Mouse (Mus musculus) thymus, postnatal 4 days (tissue): ENCODE results near the gene Thegl.
A peak's percentile ranks its signal among the peaks of the same experiment; 100 is the strongest.
"Not testable (repeated sequence)": the region's sequence is repeated elsewhere in the genome, so short reads cannot be mapped to it uniquely, and the experiment has no call there.

Experiments used
- DNase-seq: peaks from one replicate; pipeline ENCODE4 v3.0.0; 2021

Gene Thegl

DNA sequence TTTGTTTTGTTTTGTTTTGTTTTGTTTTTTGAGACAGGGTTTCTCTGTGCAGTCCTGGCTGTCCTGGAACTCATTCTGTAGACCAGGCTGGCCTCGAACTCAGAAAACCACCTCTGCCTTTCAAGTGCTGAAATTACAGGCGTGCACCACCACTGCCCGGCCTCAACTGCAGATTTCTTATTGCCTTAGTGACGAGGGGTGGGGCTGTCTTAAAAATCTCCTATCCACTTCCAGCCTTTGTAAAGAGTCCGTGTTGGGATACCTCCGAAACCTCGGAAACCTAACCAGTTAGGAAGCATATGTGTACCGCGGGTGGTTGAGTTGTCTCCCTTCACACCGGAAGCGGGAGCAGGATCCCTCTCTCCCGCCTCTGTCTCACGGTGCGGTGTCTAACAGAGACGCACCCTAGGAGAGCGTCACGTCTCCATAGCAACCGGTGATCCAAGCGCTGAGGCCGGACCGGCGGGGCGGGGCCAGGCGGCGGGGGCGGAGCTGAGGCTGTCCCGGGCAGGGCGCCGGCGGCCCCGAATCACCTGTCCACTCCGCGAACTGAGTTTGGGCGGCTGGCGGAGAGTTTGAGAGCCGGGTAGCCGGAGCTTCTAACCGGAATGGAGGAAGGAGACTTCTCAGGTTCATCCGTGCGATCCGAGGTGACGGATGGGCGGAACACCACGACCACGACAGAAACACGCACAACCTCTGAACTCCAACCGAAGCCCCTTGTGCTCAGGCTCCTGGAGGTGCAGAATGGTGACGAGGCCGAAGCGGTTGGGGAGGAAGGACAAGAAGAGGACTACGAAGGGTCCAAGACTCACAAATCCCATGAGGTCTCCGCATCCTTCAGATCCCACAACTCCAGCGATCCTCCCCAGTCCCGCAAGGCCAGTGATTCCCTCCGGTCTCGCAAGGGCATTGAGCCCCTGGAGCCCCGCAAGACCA is at the start of gene Thegl:
Gene Thegl, plus strand, starts transcription at position 480 of the 939 bp plus-strand sequence.
- peak; percentile 76 for DNase-seq

DNA sequence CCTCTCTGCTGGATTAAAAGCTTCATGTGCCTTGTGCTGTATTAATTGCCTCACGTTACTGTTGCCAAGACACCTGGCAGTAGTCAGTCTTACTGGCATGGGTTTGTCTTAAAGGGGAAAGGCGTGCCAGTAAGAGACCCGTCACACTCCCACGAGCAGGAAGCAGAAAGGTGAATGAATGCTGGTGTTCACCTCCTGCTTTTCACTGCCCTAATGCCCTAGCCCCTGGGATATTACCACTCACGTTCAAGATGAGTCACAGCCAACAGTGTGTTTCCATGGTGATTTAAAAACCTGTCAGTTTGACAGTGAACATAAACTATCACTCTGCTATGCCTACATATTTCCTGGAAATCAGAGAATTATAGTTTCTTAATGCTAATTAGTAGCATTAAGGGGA is 46.6 kb upstream of the Thegl start:
- no peak for DNase-seq

DNA sequence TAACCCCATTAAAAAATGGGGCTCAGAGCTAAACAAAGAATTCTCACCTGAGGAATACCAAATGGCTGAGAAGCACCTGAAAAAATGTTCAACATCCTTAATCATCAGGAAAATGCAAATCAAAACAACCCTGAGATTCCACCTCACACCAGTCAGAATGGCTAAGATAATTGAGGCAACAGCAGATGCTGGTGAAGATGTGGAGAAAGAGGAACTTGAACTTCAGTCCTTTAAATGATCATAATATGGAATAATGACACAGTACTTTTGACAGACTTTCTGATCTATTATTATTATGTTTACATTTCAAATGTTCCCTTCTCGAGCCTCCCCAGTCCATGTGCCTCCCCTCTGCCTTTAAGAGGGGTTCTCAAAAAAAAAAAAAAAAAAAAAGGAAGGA is 44.7 kb upstream of the Thegl start:
- DNase-seq: not testable (repeated sequence)

DNA sequence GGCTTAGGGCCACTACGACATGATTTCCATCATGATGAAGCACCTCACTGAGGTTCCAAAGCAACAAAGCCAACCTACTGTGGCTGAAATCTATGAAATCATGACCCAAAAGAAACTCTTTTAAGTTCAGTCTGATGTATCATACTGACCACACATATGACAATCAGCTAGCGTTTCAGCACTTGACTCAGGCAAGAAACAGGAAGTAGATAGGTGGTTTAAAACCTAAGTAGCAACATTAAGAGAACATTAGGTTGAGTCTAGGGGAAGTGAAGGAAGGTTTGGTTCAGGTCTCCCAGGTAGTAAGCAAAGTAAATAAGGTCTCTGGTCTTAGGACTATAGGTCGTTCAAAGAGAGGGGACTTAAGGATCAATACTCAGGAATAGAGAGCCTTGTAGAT is 42.3 kb upstream of the Thegl start:
- DNase-seq: no peak

DNA sequence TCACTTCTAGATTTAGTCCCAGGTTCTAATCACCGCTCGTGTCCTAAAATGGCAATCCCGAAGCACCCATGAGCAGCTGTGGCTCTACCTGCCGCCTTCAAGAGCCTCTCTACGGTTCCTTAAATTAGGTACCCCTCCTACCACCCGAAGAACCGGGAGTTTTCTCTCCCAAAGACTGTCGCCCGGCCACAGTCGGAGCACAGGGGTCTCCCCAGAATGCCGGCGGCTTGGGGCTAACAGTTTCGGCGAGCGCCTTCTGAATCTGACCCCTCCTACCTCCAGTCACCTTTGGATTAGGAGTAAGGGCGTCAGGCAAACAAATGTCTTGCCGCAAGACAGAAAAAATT is 41.6 kb upstream of the Thegl start:
- no peak for DNase-seq

DNA sequence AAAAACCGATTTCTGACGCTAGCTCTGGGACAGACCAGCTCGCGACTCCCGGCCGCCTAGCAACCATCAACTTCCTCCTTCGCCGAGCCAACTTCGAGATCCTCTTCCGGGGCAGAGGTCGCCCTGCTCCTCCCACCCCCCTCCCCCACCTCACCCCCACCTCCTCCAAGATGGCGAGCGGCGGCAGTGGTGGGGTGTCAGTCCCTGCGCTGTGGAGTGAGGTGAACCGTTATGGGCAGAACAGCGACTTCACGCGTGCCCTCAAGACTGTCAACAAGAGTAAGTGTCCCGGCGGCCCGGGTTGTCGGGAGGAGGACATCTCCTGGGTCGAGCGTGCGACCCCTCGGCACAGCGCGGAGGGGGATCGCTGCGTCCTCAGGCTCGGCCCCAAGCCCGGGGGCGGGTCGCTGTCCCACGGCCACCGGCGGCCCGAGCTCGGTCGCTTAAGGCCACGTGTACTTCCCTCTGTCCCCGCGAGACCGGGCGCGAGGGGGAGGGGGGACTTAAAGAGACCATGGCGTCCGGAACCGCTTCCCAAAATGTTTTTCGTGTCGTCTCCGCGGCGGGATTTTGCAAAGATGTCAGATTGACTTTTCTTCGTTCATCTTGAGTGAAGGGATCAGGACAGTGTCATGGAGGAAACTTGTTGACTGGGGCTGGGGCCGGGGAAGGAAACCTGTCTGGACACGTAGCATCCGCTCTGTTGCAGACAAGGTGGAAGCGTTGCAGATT is 41.1 kb upstream of the Thegl start, which contains the start of gene Srp72:
Gene Srp72, plus strand, starts transcription at position 130 of the 732 bp plus-strand sequence.
- DNase-seq: peak; percentile 93

DNA sequence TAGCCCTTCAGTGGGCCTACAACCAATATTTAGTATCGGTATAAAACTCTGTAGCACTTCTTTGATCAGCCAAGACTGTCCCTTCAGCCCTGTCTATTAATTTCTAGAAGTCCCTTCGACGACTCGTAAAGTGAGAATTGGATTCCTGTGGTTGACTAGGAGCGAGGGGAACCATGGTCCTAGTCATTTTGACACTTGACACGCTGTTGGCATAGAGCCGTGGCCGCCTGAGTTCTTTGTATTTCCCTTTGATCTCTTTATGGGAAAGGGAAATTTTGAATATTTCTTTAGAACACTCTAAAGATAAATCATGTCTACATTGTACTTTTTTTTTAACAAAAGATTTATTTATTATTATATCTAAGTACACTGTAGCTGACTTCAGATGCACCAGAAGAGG is 40.1 kb upstream of the Thegl start:
- DNase-seq: no peak

DNA sequence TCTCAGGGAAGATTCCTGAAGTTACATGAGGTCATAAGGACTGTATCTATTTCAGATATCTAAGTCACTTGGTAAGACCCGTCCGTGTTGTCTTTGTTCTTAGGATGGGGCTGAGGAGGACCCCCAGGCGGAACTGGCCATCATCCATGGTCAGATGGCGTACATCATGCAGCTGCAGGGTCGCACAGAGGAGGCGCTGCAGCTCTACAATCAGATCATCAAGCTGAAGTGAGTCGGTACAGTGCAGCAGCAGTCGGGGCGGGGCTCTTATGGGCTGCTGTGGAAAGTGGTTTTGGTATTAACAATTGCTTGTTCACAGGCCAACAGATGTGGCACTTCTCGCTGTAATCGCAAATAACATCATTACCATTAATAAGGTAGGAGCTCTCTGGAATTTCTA is 31.8 kb upstream of the Thegl start:
- DNase-seq: no peak

DNA sequence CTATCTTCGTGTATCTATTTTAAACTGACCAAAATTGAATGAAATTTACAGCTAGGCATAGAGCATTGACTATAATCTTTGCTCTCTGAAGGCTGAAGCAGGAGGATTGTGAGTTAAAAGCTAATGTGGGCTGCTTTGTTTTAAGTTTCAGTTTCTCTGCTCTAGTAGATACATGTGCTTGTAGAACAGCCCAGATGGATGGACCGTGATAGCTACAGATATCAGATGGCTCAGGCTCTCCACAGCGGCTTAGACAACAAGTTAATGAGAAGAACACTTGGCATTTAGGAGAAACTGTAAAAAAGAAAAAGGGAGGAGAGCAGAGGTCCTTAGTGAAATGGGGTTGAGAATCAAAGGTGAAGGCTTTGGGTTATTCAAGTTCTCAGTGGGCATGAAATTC is 25.0 kb upstream of the Thegl start:
- no peak for DNase-seq

DNA sequence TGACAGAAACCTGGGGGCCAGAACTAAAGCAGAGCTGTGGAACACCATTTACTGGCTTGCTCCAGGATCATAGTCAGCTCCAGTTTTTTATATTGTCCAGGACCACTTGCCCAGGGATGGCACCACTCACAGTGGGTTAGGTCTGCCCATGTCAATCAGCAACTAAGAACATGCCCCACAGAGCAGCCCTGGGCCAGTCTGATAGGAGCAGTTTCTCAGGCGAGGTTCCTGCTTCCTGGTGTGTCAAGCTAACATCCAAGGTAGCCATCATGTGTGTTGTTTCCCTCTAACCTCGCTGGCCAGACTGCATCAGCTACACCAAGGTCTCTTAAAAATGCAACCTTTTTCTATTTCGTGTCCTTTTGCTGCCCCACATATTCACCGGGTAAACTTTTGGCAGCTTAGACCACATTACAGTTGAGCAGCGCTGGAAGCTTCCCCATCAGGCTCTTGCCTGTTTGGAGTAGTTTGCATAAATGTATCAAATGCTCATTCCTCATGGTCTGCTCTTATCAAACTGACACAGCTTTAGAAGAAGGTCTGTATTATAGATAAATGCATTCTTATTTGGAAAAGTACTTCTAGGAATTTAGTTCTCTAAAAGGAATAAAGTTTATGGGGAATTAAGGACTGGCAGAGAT is 22.5 kb upstream of the Thegl start:
- no peak for DNase-seq

DNA sequence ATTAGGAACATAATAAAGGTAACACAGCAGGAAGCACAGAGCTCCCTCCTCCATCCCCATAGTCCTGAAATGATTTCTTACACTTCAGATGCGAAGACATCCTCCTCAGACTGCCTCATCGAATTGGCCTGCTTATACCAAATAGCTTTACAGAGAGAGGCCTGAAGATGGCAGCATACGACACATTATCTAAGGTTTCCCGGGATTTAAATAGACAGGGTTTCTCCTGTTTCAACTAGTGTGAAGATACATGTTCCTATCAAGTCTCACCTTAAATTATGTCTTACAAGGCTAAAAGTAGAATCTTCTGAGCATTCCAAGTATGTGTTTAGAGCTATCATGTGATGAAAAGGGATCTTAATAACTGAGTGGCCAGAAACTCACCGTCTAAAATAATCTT is 17.4 kb upstream of the Thegl start:
- no peak for DNase-seq

DNA sequence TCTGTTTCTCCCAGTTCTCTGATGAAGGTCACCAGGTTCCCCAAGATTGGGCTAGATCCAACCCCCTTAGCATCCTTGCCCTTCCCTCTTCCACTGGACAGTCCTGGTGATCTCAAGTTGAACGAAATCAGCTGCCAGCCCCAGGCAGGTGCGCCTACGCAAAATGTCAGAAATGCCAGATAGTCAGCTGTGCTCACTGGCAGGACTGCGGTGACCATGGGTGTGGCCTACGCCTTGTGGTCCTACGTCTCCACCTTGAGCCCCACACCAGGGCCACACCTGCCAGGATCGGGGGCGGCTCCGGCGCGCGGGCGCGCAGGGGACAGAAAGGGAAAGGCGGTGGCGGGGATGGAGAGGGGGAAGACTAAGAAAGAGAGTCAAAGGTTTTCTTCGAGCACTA is 14.6 kb upstream of the Thegl start:
- no peak for DNase-seq

DNA sequence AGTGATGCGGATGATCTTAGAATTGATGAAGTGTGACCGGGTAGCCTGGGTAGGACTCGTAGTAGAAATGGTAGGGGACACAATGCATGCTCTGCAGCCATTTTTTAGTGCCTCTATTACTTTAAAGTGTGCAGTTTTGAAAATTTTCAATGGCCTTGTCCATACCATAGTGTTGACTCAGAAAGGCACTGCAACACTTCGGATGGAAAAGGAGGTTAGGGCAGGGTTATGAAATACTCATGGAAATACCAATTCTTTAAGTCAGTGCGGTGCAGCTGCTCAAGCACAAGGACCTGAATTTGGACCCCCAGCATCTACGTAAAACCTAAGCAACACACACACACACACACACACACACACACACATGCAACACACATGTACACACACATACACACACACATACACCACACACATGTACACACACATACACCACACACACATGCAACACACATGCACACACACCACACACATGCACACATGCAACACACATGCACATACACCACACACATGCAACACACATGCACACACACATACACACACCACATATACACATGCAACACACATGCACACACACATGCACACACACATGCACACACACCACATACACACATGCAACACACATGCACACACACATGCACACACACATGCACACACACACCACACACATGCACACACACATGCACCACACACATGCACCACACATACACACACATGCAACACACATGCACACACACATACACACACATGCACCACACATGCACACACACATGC is 11.6 kb upstream of the Thegl start, which contains the start of gene Arl9:
Gene Arl9, plus strand, starts transcription at position 5 of the 771 bp plus-strand sequence.
- no peak for DNase-seq

DNA sequence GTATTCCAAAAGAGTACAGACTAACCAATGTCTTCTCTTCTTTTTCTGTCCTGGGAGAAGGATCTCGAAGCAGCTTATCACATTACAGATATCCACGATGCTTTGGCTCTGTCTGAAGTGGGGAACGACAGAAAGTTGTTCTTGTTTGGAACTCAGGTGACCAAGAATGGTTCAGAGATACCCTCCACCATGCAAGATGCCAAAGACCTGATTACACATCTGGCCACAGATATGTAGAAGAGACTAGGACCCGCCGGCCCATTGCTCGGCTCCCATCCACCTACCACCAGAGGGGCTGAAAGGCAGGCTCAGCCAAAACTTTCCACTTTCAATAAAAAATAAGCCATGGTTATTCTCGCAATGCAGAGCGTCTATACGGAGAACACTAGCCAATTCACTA is 5.5 kb upstream of the Thegl start:
- no peak for DNase-seq

DNA sequence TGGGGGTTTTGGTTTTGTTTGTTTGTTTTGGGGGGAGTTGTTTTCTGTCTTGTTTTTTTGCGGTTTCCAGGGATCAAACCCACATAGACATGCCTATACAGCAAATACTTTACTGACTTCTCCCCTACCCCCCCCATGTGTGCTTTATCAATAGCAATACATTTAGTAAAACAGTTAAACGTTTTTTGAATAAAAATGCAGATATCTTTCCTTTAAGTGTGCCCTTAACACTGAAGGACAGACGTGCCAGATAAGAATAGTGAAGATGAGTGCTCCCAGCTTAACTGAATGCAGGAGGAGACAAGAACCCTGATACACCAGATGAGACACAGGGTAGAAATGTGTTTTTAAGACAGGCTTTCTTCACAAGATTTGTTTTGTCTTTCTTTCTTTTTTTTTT is 4.7 kb upstream of the Thegl start:
- DNase-seq: no peak

DNA sequence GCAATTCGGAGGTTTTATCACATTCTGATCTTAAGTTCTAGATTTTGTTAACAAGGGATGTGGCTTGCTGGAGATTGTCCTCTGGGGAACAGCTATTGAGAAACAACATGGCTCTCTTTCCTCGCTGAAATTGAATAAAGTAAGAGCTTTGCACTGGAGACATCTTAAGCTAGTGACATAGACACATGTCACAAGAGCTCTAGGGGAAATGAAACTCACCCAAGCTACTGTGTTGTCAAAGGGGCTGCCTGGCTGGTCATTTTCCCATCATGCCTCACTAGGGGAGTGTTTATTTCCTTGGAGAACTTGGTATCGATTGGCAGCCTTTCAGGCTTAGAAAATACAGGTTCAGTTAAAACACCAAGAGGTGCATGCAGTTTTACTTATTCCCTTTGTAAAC is 2.7 kb upstream of the Thegl start:
- DNase-seq: no peak

DNA sequence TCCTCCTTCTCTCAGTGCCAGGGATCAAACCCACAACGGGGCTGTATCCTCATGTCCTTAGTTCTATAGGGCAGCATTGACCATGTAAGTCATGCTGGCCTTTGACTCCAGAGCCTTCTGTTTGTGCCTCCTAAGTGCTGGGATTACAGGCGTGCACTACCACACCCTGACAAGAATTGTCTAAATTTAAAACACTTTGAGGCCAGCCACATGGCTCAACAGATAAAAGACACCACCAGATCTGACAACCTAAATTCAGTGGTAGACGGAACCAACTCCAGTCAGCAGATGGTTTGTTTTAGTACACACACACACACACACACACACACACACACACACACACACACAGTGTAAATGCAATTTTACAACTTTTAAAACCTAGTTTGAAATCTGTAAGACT is 12.2 kb downstream of the Thegl start:
- DNase-seq: no peak

DNA sequence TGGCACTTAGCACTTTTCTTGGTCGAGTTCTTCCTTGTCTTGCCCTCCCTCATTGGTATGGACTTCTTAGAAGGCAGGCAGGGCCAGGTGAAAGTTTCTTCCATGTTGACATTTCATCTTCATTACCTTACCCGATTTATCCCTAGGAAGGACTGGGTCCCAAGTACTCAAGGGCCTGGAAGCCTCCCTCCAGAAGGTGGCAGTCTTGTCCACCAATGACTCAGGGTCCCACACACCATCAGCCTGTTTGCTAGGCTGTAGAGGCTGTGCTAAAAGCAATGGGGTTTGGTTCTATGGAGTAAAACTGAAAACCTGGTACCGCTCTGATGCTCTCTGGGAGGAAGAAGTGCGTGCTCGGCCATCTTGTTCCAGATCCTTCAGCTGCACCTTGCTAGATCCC is 13.9 kb downstream of the Thegl start:
- peak; percentile 58 for DNase-seq

DNA sequence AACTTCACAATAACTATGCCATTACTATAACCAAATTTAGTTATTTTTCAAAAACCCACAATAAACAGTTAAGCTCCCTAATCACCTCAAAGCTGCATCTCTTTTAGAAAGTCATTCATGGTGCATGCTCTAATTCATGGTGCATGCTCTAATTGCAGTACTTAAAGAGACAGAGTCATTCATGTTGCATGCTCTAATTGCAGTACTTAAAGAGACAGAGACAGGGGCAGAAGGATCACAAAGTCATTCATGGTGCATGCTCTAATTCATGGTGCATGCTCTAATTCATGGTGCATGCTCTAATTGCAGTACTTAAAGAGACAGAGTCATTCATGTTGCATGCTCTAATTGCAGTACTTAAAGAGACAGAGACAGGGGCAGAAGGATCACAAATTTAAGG is 19.3 kb downstream of the Thegl start:
- not testable (repeated sequence) for DNase-seq

DNA sequence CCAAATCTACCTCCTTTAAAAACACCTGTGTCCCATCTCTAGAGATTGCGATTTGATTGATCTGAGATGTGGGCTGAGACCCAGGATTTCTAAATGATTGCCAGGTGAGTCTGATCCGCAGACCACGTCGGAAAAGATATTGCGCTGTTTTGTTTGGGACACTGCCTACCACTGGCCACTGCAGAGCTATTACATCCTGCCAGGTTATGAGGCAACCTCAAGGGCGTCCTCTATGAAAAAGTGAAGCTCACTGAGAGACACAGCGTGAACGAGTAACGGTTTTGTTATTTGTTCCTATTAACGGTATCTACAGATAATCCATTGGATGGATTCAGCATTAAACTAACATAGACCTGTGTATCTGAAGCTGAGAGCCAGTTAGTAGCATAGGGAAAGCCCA is 22.6 kb downstream of the Thegl start:
- DNase-seq: no peak

DNA sequence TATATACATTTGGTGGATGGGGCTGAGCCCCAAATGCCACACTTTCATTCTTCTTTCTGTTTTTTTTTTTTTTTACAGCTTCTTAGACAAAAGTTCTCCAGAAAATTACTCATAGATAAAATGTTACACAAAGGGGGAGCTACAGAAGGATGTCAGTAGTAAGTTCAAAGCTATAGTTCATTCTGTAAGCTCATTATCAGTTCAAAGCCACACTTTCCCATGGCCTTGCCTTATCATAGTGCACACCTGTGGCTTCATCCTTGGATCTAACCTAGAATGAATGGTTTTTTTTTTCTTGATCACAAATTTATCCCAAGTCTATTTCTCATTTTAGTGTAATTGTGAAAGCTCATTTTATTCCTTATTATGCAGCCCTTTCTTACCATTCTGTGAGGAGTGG is 23.6 kb downstream of the Thegl start:
- DNase-seq: no peak

DNA sequence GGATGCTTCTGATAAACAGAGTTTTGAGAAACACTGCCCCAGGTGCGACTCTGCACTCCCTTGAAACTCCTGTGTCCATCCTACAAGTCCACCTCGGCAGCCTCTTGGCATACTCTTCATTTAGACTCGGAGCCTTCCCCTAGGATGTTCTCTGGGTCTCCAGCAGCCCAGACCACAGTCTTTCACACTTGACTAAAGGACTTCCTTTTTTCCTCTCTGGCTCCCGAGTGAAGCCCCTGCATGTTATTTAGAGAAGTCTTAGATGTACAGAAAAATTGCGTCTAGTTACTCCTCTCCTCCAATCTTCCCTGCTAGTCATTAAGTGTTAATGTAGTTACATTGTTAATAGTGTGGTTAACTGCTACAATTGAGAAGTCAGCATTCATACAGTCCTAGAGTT is 28.5 kb downstream of the Thegl start:
- DNase-seq: no peak

DNA sequence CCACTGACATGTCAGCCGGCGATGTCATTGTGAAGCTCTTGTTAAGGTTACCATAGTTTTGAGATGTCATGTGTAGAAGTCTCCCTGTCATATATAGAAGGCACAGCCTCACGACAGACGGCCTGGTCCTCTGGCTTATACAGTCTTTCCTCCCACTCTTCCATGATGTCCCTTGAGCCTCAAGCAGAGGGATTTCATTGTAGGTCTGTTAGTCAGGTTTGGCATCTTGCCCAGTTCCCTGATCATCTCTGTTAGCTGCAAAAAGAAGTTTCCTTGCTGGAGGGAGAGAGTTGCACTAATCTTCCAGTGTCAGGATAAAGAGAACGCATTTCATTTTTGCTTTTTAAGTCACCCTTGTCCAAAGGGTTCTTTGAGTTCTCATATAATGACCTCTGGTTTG is 36.8 kb downstream of the Thegl start:
- no peak for DNase-seq
